Mouse (Mus musculus) kidney, adult 8-10 months (tissue): ENCODE results near the gene Bcap31.
A peak's percentile ranks its signal among the peaks of the same experiment; 100 is the strongest.
"Not testable (repeated sequence)": the region's sequence is repeated elsewhere in the genome, so short reads cannot be mapped to it uniquely, and the experiment has no call there.

Experiments
- DNase-seq, 2 experiments: peaks; one replicate each; pipeline ENCODE4 v3.0.0; 2022

Gene Bcap31

DNA sequence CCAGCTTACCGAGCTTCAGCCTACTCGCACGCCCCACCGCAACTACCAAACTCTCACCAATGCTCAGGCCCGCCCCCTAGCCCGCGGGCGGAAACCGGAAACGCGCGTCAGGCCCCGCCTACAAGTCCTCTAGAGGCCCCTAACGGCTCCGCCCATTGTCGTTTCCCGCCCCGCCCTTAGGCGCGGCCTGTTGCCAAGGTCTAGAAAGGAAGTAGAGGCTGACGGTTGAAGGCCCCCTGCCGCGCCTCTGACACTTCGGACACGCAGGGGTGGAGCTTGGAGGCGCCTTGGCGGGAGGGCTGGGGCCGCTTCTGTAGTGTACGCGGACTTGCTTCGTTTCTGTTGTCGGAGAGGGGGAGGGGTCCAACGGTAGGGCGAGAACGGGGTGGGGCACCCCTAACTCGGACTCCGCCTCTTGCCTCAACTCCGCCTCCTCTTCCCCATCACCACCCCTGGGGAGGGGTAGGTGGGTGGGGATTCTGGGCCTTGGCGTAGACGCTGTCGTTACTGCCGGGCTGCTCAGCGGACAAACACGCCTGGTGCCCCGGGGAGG, at the start of gene Bcap31, which contains the start of gene Abcd1:
TSS of gene Bcap31 (minus strand) at position 67 of the 553 bp plus-strand sequence.
TSS of gene Abcd1 (plus strand) at position 489 of the 553 bp plus-strand sequence.
- peak; percentile 96 to 97 for DNase-seq

DNA sequence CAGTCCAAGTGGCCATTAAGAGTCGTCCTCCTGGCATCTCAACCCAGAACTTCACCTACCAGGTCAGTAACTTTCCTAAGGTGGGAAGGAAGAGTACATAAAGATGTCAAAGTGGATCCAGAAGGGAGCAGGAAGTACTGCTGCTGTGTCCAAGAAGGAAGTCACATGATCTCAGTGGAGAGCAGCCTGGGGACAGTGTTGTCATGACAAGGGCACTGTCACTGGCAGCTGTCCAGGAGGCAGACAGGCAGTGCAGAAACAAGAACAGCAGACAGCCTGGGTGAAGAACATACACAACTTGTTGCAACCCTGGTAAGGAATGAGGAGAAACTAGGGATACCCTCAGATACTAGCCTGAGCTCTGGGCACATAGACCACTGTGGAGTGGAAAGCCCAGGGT, 49.3 kb upstream of the Bcap31 start:
- peak; percentile 48 to 50 for DNase-seq

DNA sequence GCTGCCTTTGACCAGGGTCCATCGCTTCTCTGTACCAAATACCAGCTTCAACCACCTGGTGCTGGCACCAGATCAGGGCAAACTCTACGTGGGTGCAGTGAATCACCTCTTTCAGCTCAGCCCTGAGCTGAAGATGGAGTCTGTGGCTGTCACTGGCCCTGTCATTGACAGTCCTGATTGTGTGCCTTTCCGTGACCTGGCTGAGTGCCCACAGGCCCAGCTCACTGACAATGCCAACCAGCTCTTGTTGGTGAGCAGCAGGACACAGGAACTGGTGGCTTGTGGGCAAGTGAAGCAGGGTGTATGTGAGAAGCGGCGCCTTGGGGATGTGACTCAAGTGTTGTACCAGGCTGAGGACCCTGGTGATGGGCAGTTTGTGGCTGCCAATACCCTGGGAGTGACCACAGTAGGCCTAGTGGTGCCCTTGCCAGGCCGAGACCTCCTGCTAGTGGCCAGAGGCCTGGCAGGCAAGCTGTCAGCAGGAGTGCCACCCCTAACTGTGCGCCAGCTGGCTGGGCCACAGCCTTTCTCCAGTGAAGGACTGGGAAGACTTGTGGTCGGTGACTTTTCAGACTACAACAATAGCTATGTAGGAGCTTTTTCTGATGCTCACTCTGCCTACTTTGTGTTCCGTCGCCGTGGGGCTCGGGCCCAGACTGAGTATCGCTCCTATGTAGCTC, 42.8 kb upstream of the Bcap31 start:
- no peak for DNase-seq

DNA sequence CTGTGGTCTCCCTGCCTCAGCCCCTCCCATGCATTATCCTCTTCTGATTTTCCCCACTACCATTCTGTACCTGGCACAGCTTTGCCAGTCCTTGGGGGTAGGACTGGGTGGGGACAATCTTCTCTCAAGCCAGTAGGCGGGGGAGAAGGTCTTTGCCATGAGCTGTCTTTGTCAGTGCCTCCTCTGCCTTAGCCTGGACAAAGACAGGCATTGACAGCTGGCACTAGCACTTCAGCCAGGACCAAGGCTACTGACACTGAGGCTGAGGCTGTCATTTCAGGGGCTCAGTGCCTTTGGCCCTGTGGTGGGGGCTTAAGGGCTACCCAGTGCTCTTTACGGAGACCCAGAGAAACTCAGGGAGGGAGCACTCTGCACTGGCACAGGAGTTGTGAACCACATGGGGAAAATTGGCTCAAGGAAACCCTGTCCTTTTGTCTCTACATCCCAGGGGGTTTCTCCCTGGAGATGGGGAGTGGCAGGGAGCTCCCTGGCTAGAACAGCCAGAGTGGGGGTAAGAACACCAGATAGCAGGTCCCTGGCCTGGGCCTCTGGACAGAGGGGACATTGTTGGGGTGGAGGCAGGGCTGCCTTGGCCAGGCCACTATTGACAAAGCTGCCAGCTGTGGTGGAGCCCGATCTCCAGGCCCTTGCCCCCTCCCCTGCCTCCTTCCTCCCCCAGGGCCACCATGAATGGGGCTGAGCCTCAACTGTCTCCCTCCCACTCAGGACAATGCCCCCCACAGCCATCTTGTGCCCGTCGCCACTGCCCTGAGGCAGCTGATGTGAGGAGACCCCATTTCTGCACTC, 40.6 kb upstream of the Bcap31 start, which contains the start of gene Plxnb3:
TSS of gene Plxnb3 (plus strand) at position 757 of the 807 bp plus-strand sequence.
- DNase-seq = no peak

DNA sequence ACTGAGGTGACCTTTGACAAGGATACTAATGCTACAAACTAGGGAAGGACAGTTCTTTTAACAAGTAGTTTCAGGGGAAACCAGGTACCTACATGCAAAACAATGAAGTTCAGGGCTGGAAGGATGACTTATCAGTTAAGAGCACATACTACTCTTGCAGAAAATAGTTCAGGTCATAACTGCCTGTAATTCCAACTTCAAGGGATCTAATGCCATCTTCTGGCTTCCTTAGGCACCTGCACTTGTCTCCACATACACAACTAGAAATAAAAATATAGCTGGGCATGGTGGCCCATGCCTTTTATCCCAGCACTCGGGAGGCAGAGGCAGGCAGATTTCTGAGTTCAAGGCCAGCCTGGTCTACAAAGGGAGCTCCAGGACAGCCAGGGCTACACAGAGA, 33.0 kb upstream of the Bcap31 start:
- DNase-seq = no peak

DNA sequence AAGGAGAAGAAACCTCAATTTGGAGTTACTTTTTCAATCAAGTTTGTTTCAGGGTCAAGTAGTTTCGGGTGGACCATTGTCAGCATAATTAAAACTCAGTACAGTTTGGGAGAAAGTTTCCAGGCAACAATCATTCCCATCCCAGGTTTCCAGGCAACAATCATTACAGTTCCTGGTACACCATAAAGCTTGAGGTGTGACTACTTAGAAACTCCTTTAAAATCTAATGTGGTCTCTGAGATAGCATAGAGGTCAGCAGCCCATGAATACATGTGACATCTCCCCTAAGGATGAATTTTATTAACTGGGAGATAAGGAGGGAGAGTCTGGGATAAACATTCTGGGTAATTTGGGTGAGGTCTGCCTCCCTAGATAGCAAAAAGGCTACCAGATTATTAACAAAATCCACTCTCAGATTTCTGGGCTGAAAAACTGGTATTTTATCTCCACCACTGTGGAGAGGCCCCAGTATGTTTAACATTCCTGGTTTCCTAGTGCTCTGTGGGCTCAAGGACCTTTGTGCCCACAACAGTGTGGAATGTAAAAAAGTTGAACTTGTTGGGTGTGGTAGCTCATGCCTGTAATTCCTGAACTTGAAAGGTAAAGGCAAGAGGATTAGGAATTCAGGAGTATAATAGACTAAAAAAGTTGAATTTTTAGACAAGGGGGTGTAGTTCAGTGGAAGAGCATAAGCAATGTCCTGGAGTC, 29.0 kb upstream of the Bcap31 start:
- no peak for DNase-seq

DNA sequence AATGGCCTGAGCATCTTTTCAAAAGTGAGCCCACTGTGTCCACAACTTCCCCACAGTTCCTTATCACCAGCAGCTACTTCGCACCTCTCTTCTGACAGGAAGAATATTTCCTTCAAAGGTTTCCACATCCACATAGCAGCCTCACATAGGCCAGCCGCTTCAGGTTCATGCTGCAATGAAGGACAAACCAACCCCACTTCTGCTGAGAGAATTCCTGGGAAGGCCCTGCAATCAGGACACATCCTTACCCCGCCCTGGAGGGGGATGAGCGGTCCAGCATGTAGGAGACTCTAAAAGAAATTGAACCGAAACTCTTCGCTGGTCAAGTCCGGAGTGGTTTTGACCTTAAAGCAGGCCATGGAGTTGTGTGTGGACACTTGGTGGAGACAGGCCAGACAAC, 23.9 kb upstream of the Bcap31 start:
- DNase-seq = not testable (repeated sequence)

DNA sequence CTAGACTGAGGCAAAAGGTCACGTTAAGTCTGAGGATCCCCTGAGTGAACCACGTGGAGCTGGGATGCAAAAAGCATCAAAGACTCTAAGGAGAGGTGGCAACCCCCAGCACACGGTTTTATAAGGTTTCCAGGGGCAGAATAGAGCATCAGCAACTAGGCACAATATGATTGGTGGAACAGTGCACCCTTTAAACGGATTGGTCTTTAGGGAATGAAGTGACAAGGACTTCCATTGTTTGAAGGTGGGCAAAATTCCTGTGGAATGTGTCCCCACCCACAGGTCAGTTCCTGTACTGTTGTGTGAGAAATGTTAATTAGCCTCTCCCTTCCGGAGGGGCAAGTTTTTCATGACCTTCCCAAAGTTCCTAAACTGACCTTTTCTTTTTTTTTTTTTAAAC, 23.2 kb upstream of the Bcap31 start:
- DNase-seq = no peak

DNA sequence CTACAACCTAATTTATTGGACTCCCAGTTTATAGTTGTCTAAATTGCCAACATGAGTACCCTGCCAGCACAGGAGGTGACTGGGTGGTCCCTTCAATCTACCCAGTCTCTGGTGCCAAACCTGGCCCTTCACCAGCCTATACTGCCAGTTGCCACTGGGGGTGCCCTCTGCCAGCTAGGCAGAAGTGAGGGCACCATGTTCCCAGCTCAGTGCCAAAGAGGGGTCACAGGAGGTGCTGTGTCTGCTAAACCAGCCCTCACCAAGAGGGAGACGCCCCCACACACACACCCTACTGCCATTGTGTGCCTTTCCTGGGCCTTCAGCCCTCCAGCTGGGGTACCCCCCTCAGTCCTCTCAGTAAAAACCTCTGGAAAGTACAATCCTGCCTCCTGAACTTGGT, 22.2 kb upstream of the Bcap31 start:
- no peak for DNase-seq

DNA sequence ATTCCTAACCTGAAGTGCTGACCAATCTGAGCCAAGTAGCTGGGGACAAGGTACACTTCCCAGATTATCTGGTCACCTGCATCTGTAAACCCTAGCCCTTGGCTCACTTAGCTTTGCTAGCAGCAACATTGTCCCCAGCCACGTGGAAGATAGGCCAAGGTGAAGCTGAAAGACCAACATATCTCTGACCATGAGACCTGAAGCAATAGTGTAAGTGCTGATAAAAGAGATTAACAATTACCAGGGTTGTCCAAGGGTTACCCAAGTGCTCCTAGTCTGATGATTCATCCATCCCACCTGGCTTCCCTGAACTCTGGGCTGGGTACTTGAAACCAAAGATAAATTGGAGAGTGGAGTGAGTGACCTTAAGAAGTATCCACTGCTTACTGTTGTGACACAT, 14.9 kb upstream of the Bcap31 start:
- no peak for DNase-seq

DNA sequence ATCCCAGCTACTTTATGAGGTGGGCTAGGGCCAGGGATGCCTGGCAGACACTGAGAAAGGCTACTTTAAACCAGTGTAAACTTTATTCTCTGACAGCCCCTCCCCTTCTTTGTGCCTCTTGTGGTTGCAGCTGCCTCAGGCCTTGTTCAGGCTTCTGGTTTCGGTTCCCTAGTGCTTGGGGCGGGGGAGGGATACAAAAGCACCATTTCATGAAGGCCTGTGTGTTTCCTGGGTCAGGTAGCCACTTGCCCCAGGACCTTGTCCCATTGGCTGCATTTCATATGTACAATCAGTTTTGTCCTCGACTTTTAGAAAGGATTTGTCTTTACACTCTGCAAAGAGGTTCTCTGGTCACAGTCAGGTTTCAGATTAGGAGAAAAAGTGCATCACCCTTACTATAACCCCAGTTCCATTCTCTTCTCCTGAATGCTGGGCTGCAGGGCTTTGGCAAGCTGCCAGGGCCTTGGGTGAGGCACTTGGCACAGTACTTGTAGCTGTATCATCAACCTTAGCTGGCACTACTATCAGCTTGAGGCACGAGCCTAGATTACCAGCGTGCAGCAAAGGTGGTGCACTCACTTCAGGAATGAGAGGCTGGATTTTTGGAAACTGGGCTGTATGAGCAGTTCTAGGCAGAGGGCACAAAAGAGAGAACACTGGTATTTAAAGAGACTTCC, 2.8 kb upstream of the Bcap31 start:
- DNase-seq = peak; percentile 22 to 43

DNA sequence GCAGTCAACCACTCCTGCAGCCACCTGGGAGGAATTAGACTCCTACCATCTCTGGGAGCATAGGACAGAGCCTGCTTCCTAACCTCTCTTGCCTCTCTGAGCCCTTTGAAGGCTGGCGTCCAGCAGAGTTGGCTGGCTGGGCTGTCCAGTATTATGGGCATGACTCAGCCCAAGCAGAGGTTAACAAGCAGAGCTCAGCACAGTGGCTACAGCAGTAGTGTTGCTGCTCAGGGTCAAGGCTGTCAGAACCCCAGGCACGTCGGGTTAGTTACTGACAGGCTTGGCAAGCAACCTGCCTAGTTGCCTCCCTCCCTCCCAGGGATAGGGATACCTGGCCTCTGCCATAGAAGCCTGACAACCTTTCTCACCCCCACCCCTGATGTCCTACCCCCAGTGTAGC, 2.3 kb upstream of the Bcap31 start:
- no peak for DNase-seq

DNA sequence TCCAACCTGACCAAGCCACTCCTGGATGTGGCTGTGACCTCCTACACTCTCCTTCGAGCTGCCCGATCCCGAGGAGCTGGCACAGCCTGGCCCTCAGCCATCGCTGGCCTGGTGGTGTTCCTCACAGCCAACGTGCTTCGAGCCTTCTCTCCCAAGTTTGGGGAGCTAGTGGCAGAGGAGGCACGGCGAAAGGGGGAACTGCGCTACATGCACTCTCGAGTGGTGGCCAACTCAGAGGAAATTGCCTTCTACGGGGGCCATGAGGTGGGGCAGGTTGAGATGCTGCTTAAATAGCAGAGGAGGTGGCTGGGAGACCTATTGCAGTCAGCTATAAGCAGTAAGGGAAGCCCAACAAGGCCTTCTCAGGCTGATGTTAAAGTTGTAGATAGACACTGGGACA, 1.7 kb upstream of the Bcap31 start:
- peak in 1 of 2 experiments; percentile 7 for DNase-seq

DNA sequence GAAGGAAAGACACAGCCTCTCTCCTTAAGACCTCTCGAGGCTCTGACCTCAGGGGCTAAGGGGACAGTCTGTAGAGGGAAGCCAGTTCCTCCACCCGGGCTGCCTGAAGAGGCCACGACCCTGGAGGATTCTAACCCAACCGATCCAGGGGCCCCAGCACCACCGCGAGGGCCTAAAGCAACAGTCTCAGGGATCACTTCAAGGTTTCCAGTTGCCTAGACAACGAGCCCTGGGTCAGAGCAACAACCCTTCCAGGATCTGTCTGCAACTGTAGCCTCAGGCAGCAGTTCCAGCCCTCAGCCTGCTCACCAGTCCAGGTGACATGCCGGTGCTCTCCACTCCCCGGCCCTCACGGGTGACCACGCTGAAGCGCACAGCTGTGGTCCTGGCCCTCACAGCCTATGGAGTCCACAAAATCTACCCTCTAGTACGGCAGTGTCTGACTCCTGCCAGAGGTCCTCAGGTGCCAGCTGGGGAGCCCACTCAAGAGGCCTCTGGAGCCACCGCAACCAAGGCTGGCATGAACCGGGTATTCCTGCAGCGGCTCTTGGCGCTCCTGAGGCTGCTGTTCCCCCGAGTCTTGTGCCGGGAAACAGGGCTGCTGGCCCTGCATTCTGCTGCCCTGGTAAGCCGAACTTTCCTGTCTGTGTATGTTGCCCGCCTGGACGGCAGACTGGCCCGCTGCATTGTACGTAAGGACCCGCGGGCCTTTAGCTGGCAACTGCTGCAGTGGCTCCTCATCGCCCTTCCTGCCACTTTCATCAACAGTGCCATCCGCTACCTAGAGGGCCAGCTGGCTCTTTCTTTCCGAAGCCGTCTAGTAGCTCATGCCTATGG, 952 bp upstream of the Bcap31 start:
- DNase-seq = no peak

DNA sequence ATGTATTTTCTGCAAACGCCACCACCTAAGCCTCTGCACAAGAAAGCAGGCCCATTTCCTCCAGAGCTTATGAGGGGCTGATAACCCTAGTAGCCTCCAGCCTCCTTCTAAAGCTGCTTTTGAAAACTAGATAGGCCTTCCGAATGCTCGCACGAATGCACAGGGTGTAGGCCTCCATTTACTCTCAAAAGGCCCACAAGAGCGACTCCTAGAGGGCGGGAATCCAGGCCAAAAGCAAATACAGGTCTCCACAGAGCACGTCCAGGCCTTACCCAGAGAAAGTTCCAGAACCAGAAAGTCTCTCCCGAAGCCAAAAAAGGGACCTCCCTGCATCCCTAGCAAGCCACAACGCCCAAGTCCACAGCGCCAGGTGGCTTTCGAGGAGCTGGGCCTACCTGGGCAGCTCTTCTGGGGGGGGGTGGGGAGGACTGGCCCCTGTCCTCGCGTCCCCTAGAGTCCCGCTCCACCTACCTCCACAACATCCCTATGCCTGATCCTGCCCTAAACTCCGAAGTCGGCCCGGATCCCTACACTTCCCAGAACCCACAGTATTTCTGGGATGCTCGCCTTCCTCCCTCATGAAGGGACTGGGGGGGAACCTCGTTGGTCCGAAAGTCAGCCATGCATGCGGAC, 383 bp downstream of the Bcap31 start:
- peak; percentile 40 to 51 for DNase-seq

DNA sequence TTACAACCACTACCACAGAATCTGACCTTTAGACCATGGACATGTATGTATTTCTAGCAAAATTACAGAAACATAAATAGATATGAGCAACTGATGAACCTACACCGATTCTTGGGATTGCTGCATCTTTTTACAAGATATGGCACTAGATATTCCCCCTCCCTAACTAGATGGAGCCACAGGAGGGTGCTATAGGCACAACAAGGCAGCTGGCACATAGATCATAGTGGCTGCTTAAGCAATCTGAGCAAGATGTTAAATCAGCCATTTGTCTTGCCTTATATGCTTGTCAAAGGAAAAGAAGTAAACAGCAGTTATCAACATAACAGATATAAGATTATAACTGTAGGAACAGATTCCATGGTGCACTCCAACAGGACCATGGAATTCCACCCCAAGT, 15.5 kb downstream of the Bcap31 start:
- no peak for DNase-seq

DNA sequence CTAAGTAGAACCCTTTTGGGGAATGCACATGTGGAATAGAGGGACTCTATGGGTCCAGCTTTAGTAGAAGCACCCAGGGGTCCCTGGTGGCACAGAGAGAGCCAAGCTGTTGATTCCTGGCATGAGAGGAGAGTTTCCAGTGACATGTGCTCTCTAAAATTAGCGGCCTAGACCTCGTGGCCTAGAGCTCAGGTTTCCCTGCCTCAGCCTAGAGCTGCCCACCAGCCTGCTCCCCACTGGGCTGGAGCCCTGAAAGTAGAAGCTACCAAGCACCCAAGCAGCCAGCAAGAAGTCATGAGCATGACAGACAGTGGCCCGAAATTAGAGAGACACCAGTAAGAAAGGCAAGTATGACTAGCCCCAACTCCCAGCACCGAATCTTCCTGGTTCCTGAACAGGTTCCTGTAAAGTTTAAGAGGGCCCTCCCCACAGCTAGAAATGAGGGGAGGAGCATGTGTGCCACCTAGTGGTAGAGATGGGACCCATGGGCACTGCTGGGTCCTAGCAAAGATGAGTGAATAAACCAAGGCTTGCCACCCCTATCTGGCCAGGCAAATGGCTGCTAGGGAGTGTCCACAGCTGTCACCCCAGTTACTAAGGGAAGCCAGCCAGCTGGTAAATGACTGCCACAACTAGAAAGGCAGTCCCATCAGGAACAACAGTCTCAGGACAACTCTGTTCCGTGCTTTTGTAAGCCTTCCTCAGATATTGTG, 24.9 kb downstream of the Bcap31 start:
- peak; percentile 47 to 62 for DNase-seq

DNA sequence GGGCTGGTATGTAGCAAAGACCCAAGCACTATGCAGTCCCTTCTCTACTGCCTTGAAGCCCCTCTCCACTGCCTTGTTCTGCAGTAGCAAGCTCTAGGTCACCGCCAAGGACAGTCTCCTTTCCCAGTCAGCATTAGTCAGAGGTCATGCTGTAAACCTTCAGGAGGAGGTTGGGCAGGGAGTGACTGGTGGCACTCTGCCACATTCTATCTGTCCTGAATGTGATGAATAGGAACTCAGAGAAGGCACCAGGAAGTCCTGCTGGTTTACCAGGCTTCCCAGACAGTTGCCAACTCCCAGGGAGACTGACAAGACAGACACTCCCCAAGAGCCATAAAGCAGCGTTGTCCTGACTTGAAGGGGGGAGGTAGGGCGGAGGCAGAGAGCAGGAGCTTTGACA, 30.3 kb downstream of the Bcap31 start:
- peak; percentile 71 to 81 for DNase-seq

DNA sequence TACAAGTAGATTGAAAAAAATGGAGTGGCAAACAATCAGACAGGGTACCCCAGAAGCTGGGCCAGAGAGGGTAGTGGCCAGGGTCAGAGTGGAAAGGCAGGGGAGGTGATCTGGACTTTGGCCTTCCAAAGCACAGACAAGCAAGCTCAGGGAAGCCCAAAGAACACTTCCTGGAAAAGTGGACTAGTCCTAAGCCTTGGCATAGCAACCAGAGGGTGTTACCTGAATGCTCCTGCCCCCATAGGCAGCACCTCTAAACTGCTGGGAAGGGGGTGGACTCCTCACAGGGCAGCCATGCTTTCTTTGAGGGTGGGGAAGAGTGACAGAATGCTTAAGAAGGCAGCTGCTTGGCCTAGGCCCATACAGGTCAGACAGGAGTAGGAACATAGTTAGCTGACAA, 31.0 kb downstream of the Bcap31 start:
- DNase-seq = peak; percentile 41 to 47

DNA sequence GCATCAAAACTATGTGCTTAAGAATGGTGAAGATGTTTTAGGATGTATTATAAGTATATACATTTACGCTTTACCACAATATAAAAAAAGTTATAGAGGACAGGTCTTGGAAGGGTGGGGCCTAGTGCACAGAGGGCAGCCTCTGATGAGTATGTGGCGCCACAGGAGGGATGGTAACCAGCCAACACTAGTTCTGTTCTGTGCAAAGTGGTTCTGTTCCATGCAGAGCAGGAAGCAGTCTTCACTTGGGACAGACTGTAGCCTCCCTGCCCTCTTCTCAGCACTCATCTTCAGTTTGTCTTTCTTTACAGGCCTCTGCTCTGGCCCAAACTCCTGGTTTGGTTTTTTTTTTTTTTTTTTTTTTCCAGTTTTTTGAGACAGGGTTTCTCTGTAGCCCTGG, 31.8 kb downstream of the Bcap31 start:
- DNase-seq = no peak

DNA sequence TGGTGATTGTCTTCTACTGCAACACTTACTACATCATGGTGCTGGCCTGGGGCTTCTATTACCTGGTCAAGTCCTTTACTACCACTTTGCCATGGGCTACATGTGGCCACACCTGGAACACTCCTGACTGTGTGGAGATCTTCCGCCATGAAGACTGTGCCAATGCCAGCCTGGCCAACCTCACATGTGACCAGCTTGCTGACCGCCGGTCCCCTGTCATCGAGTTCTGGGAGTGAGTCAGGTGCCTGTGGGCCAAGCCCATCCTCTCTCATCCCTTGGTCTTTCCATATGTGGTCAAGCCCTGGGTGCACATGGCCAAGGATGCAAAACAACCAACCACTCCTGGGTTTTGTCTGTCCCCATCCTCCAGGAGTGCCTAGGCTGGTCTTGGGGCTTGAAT, 39.3 kb downstream of the Bcap31 start:
- no peak for DNase-seq
